Mouse (Mus musculus): ENCODE results near the gene Cers5. TPM values are rescaled to one million over a fixed set of nuclear protein-coding genes. Genes with fewer than 3 reads are reported as not detected.

Gene Cers5
- polyA plus RNA-seq, 1 experiment from 2014 or later: 64.7 TPM

DNA sequence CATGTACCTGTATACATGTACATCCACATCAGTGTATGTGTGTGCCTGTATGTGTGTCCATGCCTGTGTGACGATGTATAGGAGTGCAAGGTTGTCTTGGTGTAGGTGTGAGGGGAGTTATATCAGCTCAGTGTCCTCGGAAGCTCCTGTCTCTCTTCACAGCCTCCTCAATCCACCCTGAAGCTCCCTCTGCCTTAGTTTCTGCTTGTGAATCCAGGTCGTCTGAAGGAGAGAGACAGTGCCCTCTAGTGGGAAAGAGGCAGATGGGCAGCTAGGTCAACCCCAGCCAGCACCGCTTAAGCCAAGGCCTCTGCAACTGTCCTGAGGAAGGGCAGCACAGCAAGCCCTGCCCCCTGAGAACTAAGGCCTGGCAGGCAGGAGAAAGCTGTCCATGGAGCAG is 84.0 kb downstream of the Cers5 start:
- Histone ChIP-seq H3K36me3 (ENCODE audit: control insufficient read depth, insufficient read depth, low read length) (no peaks in the 10 kb centered on the region), H3K4me2 (ENCODE audit: low read length) (no peak overlapping the region), H3K4me3 (ENCODE audit: low read depth, low read length) (no peak overlapping the region), H3K9me3 (ENCODE audit: control insufficient read depth, low read length) (no peaks in the 10 kb centered on the region), H3K4me1 (replicated peaks; ENCODE audit: control insufficient read depth, insufficient read depth, low read length) (no peaks in the 10 kb centered on the region), H3K27ac (ENCODE audit: low read depth) (no peak overlapping the region), H3K9ac (ENCODE audit: low read length) (no peak overlapping the region), H3K27me3 (replicated peaks; ENCODE audit: control insufficient read depth, insufficient read depth, low read length) (no peaks in the 10 kb centered on the region; the same call in 1 of the 2 replicates)
- 0 out of 2 replicates have a peak, but pooled peaks have one; percentile 32 for ATAC-seq (replicated peaks; ENCODE audit: low FRiP score, low TSS enrichment, low read depth)
- WGBS: 3% methylated on average over 4 of the region's 4 CpGs
- peak; percentile 77 for DNase-seq (ENCODE audit: low spot score)

Other genes starting within 250 kb of the Cers5 start
- 0.41 and 0.42 TPM in 2 replicates for gene Faim2, start 244.7 kb downstream of the Cers5 start, polyA plus RNA-seq (2014; fragmentation: Nextera tagmentation; extraction: Ambion mirVana)
- not detected in 2 replicates for gene Aqp2, start 193.8 kb downstream of the Cers5 start, polyA plus RNA-seq (2014; fragmentation: Nextera tagmentation; extraction: Ambion mirVana)
- 0.16 and 0.30 TPM in 2 replicates for gene Aqp5, start 182.1 kb downstream of the Cers5 start, polyA plus RNA-seq (2014; fragmentation: Nextera tagmentation; extraction: Ambion mirVana)
- gene Aqp6, start 171.5 kb downstream of the Cers5 start, polyA plus RNA-seq (2014; fragmentation: Nextera tagmentation; extraction: Ambion mirVana): not detected in 2 replicates
- gene Racgap1, start 121.2 kb downstream of the Cers5 start, polyA plus RNA-seq (2014; fragmentation: Nextera tagmentation; extraction: Ambion mirVana): 104 and 111 TPM in 2 replicates
- 1.3 and 1.7 TPM in 2 replicates for gene Asic1, start 102.5 kb downstream of the Cers5 start, polyA plus RNA-seq (2014; fragmentation: Nextera tagmentation; extraction: Ambion mirVana)
- gene Smarcd1, start 70.8 kb downstream of the Cers5 start, polyA plus RNA-seq (2014; fragmentation: Nextera tagmentation; extraction: Ambion mirVana): 39.0 and 42.3 TPM in 2 replicates
- gene Gm17349, start 67.4 kb downstream of the Cers5 start, polyA plus RNA-seq (2014; fragmentation: Nextera tagmentation; extraction: Ambion mirVana): not detected in 2 replicates
- gene Gpd1, start 55.4 kb downstream of the Cers5 start, polyA plus RNA-seq (2014; fragmentation: Nextera tagmentation; extraction: Ambion mirVana): 0.17 and 0.35 TPM in 2 replicates
- 190 and 206 TPM in 2 replicates for gene Cox14, start 47.3 kb downstream of the Cers5 start, polyA plus RNA-seq (2014; fragmentation: Nextera tagmentation; extraction: Ambion mirVana)
- gene Lima1, start 102.6 kb upstream of the Cers5 start, polyA plus RNA-seq (2014; fragmentation: Nextera tagmentation; extraction: Ambion mirVana): 80.3 and 87.9 TPM in 2 replicates
- 0.01 TPM in 1 of 2 replicates, not detected in the other for gene Fam186a, start 194.2 kb upstream of the Cers5 start, polyA plus RNA-seq (2014; fragmentation: Nextera tagmentation; extraction: Ambion mirVana)
- gene Larp4, start 197.2 kb upstream of the Cers5 start, polyA plus RNA-seq (2014; fragmentation: Nextera tagmentation; extraction: Ambion mirVana): 47.3 and 49.0 TPM in 2 replicates

Measured in intestine, embryonic 14.5 days (tissue).